Mouse (Mus musculus) liver, postnatal 0 days (tissue): ENCODE results near the gene Usp29.
"Not testable (repeated sequence)": the region's sequence is repeated elsewhere in the genome, so short reads cannot be mapped to it uniquely, and the experiment has no call there.

Experiments used
- CTCF ChIP-seq: sonication (generic); IDR thresholded peaks from 2 replicates; pipeline ENCODE4 v1.5.1; 2016; ENCODE audit warnings: antibody characterized with exemption, low read depth
- EP300 ChIP-seq: IDR thresholded peaks from 2 replicates; pipeline ENCODE4 v1.6.1; 2016; ENCODE audit warnings: antibody characterized with exemption, low read depth, mild to moderate bottlenecking

DNA sequence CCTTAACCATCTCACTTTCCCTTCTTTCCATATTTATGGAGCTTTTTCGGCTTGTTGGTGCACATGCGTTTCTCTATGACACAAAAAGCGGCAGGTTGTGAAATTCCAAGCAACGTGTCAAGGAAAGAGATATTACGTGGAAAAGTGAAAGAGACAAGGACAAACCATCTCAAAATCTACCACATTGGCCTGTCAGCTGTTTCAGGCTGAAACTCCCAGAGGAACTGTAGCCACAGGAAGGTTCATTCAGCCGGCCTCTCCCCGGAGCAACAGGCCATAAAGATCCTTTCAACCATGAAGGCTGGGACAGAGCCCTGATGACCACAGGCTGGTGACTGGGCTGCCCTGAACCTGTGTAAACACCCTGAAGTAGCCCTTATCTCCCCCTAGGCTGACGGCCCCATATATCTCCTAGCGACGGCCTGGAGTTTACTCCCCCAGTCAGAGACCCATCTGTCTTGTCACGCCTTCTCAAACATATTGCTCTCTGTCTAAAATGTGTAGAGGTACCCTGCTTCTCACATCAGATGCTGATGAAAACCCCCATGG is 43.6 kb downstream of the Usp29 start:
- TF ChIP-seq CTCF, EP300: not testable (repeated sequence)
